Mouse (Mus musculus): ENCODE data around the gene Phc1.

- no peak for TF ChIP-seq CTCF (IDR thresholded peaks at IDR 0.05; ENCODE audit: borderline replicate concordance, insufficient read depth, low read depth, low read length)
- no peak for TF ChIP-seq POLR2A (IDR thresholded peaks at IDR 0.05; ENCODE audit: borderline replicate concordance, insufficient read depth, low read length)
Measured at GRCm38 (mm10) chr6:122309446-122309960, 30.9 kb downstream of the Phc1 start.

Measured in cerebellum, adult 2 months (tissue).